Mouse (Mus musculus) megakaryocyte, adult 5-6 weeks (primary cell): ENCODE data around the gene Grwd1. TPM values are rescaled to one million over a fixed set of nuclear protein-coding genes. Genes with fewer than 3 reads are reported as not detected.

Source experiments
- ATAC-seq: 2 replicates; pipeline ENCODE4 v1.8.0; 2016; ENCODE audit warnings: mild to moderate bottlenecking, inconsistent platforms; ENCODE audit not compliant: poor library complexity, severe bottlenecking
- total RNA-seq, 2 experiments: library from RNA; stranded (forward) in 1 of 2; stranded (reverse) in 1 of 2; fragments of 153-499, 151-499 nt in 1 of 2; fragments of 221-1000, 200-1000 nt in 1 of 2; gene quantifications; 2 replicates each; pipeline versions ENCODE4 v1.2.3 to v1.2.4; 2015 to 2017

Grwd1 gene
- total RNA-seq, 2 experiments from 2014 or later: 3.5 to 3.9 TPM

DNA sequence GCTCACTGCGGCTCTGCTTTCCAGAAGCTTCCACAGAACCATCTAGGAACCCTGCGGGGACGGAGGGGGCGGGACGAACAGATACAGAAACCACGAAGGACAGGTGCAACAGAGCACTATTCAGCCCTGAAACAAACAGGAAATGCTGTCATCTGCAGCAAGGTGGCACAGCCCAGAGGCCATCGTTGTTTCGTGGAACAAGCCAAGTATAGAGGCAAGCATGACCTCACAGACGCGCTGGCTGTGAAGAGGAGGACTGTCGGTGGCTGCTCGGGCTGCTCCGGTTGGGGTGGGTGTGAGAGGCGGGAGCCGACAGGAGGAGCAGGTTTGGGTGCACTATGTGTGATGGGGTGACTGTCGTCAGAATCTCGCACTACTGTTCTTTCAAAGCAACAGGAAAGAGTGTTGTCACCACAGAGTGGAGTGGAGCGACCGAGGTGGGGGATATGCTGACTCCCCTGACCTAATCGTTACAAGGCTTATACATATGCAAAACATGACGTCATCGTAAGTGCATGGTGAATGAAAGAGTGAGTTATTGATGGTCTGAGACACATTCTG, 51.6 kb downstream of the Grwd1 start:
- peak; percentile 66 for ATAC-seq

DNA sequence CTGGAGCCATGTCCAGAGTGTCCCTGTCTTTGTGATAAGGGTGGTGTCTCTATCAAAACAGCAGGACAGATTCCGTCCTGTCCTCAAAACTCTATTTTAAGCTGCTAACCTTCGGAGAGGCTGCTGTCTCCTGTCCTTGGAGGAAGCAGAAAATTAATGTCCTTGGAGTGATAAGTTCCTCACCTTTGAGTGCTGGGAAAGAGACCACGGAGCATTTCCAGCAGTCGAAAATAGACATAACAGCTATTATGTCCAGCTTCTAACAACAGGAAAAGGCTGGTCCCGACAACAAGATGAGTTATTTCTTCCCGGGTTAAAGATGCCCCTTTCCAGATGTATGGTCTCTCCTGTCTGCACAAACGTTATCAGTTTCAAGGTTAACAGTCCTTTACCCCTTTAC, 55.5 kb downstream of the Grwd1 start:
- no peak for ATAC-seq

Other genes starting within 250 kb of the Grwd1 start
- not detected in 2 replicates for gene Fgf21, start 215.5 kb downstream of the Grwd1 start, total RNA-seq (2015)
- gene Fgf21, start 215.5 kb downstream of the Grwd1 start, total RNA-seq (2017): not detected in 2 replicates
- gene Fut1, start 213.7 kb downstream of the Grwd1 start, total RNA-seq (2015): not detected in 2 replicates
- not detected in 2 replicates for gene Fut1, start 213.7 kb downstream of the Grwd1 start, total RNA-seq (2017)
- not detected in 2 replicates for gene Izumo1, start 209.1 kb downstream of the Grwd1 start, total RNA-seq (2015)
- gene Izumo1, start 209.1 kb downstream of the Grwd1 start, total RNA-seq (2017): 0.22 TPM in 1 of 2 replicates, not detected in the other
- gene Rasip1, start 203.5 kb downstream of the Grwd1 start, total RNA-seq (2015): 0.20 TPM in 1 of 2 replicates, not detected in the other
- gene Rasip1, start 203.5 kb downstream of the Grwd1 start, total RNA-seq (2017): 0.29 TPM in 1 of 2 replicates, not detected in the other
- gene Mamstr, start 191.0 kb downstream of the Grwd1 start, total RNA-seq (2015): not detected in 2 replicates
- gene Mamstr, start 191.0 kb downstream of the Grwd1 start, total RNA-seq (2017): 0.53 TPM in 1 of 2 replicates, not detected in the other
- gene Fut2, start 164.6 kb downstream of the Grwd1 start, total RNA-seq (2015): not detected in 2 replicates
- gene Fut2, start 164.6 kb downstream of the Grwd1 start, total RNA-seq (2017): not detected in 2 replicates
- gene Ntn5, start 146.9 kb downstream of the Grwd1 start, total RNA-seq (2015): not detected in 2 replicates
- gene Ntn5, start 146.9 kb downstream of the Grwd1 start, total RNA-seq (2017): not detected in 2 replicates
- gene Sec1, start 136.5 kb downstream of the Grwd1 start, total RNA-seq (2015): not detected in 2 replicates
- not detected in 2 replicates for gene Sec1, start 136.5 kb downstream of the Grwd1 start, total RNA-seq (2017)
- gene Car11, start 131.1 kb downstream of the Grwd1 start, total RNA-seq (2015): not detected in 2 replicates
- gene Car11, start 131.1 kb downstream of the Grwd1 start, total RNA-seq (2017): not detected in 2 replicates
- 3.3 and 4.1 TPM in 2 replicates for gene Dbp, start 125.9 kb downstream of the Grwd1 start, total RNA-seq (2015)
- gene Dbp, start 125.9 kb downstream of the Grwd1 start, total RNA-seq (2017): 3.9 and 5.9 TPM in 2 replicates
- gene Rpl18, start 115.5 kb downstream of the Grwd1 start, total RNA-seq (2015): 1,249 and 1,272 TPM in 2 replicates
- gene Rpl18, start 115.5 kb downstream of the Grwd1 start, total RNA-seq (2017): 1,058 and 1,261 TPM in 2 replicates
- gene Sphk2, start 112.9 kb downstream of the Grwd1 start, total RNA-seq (2015): 14.6 and 21.2 TPM in 2 replicates
- 13.7 and 15.7 TPM in 2 replicates for gene Sphk2, start 112.9 kb downstream of the Grwd1 start, total RNA-seq (2017)
- 0.18 and 0.29 TPM in 2 replicates for gene Fam83e, start 109.7 kb downstream of the Grwd1 start, total RNA-seq (2015)
- 0.12 and 0.22 TPM in 2 replicates for gene Fam83e, start 109.7 kb downstream of the Grwd1 start, total RNA-seq (2017)
- not detected in 2 replicates for gene Spaca4, start 105.1 kb downstream of the Grwd1 start, total RNA-seq (2015)
- gene Spaca4, start 105.1 kb downstream of the Grwd1 start, total RNA-seq (2017): not detected in 2 replicates
- 0.09 TPM in 1 of 2 replicates, not detected in the other for gene Lmtk3, start 47.2 kb downstream of the Grwd1 start, total RNA-seq (2015)
- gene Lmtk3, start 47.2 kb downstream of the Grwd1 start, total RNA-seq (2017): not detected in 2 replicates
- gene Sult2b1, start 46.3 kb downstream of the Grwd1 start, total RNA-seq (2015): not detected in 2 replicates
- not detected in 2 replicates for gene Sult2b1, start 46.3 kb downstream of the Grwd1 start, total RNA-seq (2017)
- 23.9 and 28.1 TPM in 2 replicates for gene Cyth2, start 16.4 kb downstream of the Grwd1 start, total RNA-seq (2015)
- 41.4 and 44.2 TPM in 2 replicates for gene Cyth2, start 16.4 kb downstream of the Grwd1 start, total RNA-seq (2017)
- gene Kcnj14, start 6.2 kb downstream of the Grwd1 start, total RNA-seq (2015): not detected in 2 replicates
- 0.16 TPM in 1 of 2 replicates, not detected in the other for gene Kcnj14, start 6.2 kb downstream of the Grwd1 start, total RNA-seq (2017)
- gene Kdelr1, start 41.8 kb upstream of the Grwd1 start, total RNA-seq (2015): 144 and 148 TPM in 2 replicates
- gene Kdelr1, start 41.8 kb upstream of the Grwd1 start, total RNA-seq (2017): 70.0 and 72.5 TPM in 2 replicates
- gene Grin2d, start 47.4 kb upstream of the Grwd1 start, total RNA-seq (2015): 0.14 and 0.16 TPM in 2 replicates
- 0.04 and 0.07 TPM in 2 replicates for gene Grin2d, start 47.4 kb upstream of the Grwd1 start, total RNA-seq (2017)
- 1.2 and 1.4 TPM in 2 replicates for gene Syngr4, start 65.8 kb upstream of the Grwd1 start, total RNA-seq (2015)
- not detected in 2 replicates for gene Syngr4, start 65.8 kb upstream of the Grwd1 start, total RNA-seq (2017)
- 1.9 and 8.0 TPM in 2 replicates for gene Tmem143, start 66.0 kb upstream of the Grwd1 start, total RNA-seq (2015)
- 5.8 TPM in 2 replicates for gene Tmem143, start 66.0 kb upstream of the Grwd1 start, total RNA-seq (2017)
- 661 and 761 TPM in 2 replicates for gene Emp3, start 90.5 kb upstream of the Grwd1 start, total RNA-seq (2015)
- 564 and 565 TPM in 2 replicates for gene Emp3, start 90.5 kb upstream of the Grwd1 start, total RNA-seq (2017)
- 0.84 and 3.3 TPM in 2 replicates for gene Ccdc114, start 93.1 kb upstream of the Grwd1 start, total RNA-seq (2015)
- 3.2 and 3.4 TPM in 2 replicates for gene Ccdc114, start 93.1 kb upstream of the Grwd1 start, total RNA-seq (2017)
- gene Abcc6, start 199.4 kb upstream of the Grwd1 start, total RNA-seq (2015): not detected in 2 replicates
- not detected in 2 replicates for gene Abcc6, start 199.4 kb upstream of the Grwd1 start, total RNA-seq (2017)
- 11.9 and 12.5 TPM in 2 replicates for gene Nomo1, start 202.8 kb upstream of the Grwd1 start, total RNA-seq (2015)
- gene Nomo1, start 202.8 kb upstream of the Grwd1 start, total RNA-seq (2017): 15.4 and 16.9 TPM in 2 replicates